In the genomic region with DNA sequence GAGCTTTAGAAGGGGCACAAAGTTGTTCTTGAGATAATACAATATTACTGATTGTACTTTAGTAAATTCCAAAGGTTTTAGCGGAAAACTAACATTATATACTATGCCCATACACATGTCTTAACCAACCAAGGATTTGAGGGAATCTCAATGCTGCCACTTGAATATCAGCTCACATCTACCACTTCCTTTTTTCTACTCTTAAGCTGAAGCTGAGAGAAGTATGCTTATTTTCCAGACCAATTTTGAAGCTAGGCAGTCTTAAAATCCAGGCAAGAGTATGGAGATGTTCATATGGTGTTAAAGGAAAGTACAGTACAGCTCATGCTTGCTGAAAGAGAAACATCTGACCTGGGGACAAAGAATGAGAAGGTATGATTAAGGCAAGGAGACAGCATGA, we compare ENCODE assay signal across 32 mouse cellular contexts.
"Had no signal": no experiment of that assay in that cellular context is flagged by ENCODE, and none has a peak within 500 bp of the region (broad histone marks: within the 10 kb centered on the region; RNA-seq: fewer than 3 reads in every experiment).

No protein-coding gene starts in this region.

- H3K9me3 ChIP-seq: limb, embryonic 10.5 days; limb, embryonic 12.5 days; limb, embryonic 13.5 days; limb, embryonic 15.5 days; liver, embryonic 12.5 days; liver, embryonic 13.5 days; liver, embryonic 15.5 days; lung, embryonic 15.5 days; megakaryocyte, embryonic 14.5 days; midbrain, embryonic 10.5 days; midbrain, embryonic 12.5 days; midbrain, embryonic 13.5 days; midbrain, embryonic 15.5 days; neural tube, embryonic 12.5 days; neural tube, embryonic 13.5 days had no signal

- H3K4me2 ChIP-seq: limb, embryonic 12.5 days; limb, embryonic 13.5 days; limb, embryonic 15.5 days; liver, embryonic 11.5 days; liver, embryonic 12.5 days; liver, embryonic 13.5 days; liver, embryonic 15.5 days; lung, embryonic 14.5 days; lung, embryonic 15.5 days; midbrain, embryonic 11.5 days; midbrain, embryonic 12.5 days; midbrain, embryonic 13.5 days; midbrain, embryonic 15.5 days; neural tube, embryonic 12.5 days; neural tube, embryonic 13.5 days had no signal

- DNase-seq: left cerebral cortex, postnatal 4 days; liver; liver, embryonic 13.5 days; liver, postnatal 0 days; lung, adult 18-20 months; lung, adult 2 months; lung, embryonic 14.5 days; lung, postnatal 10 days; lung, postnatal 14 days; lung, postnatal 36 days; lung, postnatal 4 days; midbrain, embryonic 14.5 days had no signal

- H3K4me3 ChIP-seq: limb, embryonic 10.5 days; limb, embryonic 12.5 days; limb, embryonic 13.5 days; limb, embryonic 15.5 days; liver, embryonic 12.5 days; liver, embryonic 13.5 days; liver, embryonic 15.5 days; lung, embryonic 15.5 days; megakaryocyte, embryonic 14.5 days; midbrain, embryonic 10.5 days; midbrain, embryonic 12.5 days; midbrain, embryonic 13.5 days; midbrain, embryonic 15.5 days; myocyte; neural tube, embryonic 12.5 days; neural tube, embryonic 13.5 days had no signal

- H3K27ac ChIP-seq: limb, embryonic 10.5 days; limb, embryonic 12.5 days; limb, embryonic 13.5 days; limb, embryonic 15.5 days; liver, embryonic 12.5 days; liver, embryonic 13.5 days; liver, embryonic 14.5 days; liver, embryonic 15.5 days; lung, embryonic 15.5 days; macrophage; midbrain, embryonic 10.5 days; midbrain, embryonic 12.5 days; midbrain, embryonic 13.5 days; midbrain, embryonic 15.5 days; neural tube, embryonic 12.5 days; neural tube, embryonic 13.5 days had no signal

- ATAC-seq: liver, embryonic 12.5 days; liver, postnatal 0 days; midbrain, embryonic 13.5 days; midbrain, embryonic 15.5 days; midbrain, embryonic 16.5 days had no signal

- H3K27me3 ChIP-seq: limb, embryonic 12.5 days; limb, embryonic 13.5 days; limb, embryonic 15.5 days; liver, embryonic 12.5 days; liver, embryonic 13.5 days; liver, embryonic 15.5 days; lung, embryonic 15.5 days; megakaryocyte, embryonic 14.5 days; midbrain, embryonic 12.5 days; midbrain, embryonic 13.5 days; midbrain, embryonic 15.5 days; neural tube, embryonic 12.5 days; neural tube, embryonic 13.5 days had no signal

- H3K9ac ChIP-seq: limb, embryonic 12.5 days; limb, embryonic 13.5 days; limb, embryonic 15.5 days; liver, embryonic 12.5 days; liver, embryonic 13.5 days; liver, embryonic 14.5 days; liver, embryonic 15.5 days; liver, postnatal 0 days; lung, embryonic 14.5 days; lung, embryonic 15.5 days; midbrain, embryonic 12.5 days; midbrain, embryonic 13.5 days; midbrain, embryonic 15.5 days; neural tube, embryonic 12.5 days; neural tube, embryonic 13.5 days had no signal

- H3K36me3 ChIP-seq: limb, embryonic 10.5 days; limb, embryonic 12.5 days; limb, embryonic 13.5 days; limb, embryonic 15.5 days; liver, embryonic 12.5 days; liver, embryonic 13.5 days; liver, embryonic 15.5 days; lung, embryonic 15.5 days; midbrain, embryonic 12.5 days; midbrain, embryonic 13.5 days; midbrain, embryonic 15.5 days; neural tube, embryonic 12.5 days; neural tube, embryonic 13.5 days had no signal

- H3K4me1 ChIP-seq: limb, embryonic 10.5 days; limb, embryonic 12.5 days; limb, embryonic 15.5 days; liver, embryonic 12.5 days; liver, embryonic 13.5 days; liver, embryonic 15.5 days; lung, embryonic 15.5 days; neural tube, embryonic 12.5 days had no signal
